Mouse (Mus musculus) heart, embryonic 10.5 days (tissue): ENCODE measurements at regions not wholly inside any gene's neighbourhood (a gene's known extent, or its start where the extent isn't known, plus 50 kb on each side); places are given as distances from the start of the nearest gene placed in this dataset.
"Not testable (repeated sequence)": the region's sequence is repeated elsewhere in the genome, so short reads cannot be mapped to it uniquely, and the experiment has no call there.

Experiments
- DNase-seq: peaks from one replicate; pipeline ENCODE4 v3.0.0-alpha.2; 2017; ENCODE audit warnings: low spot score
- H3K27ac ChIP-seq: fragments of 300-500 bp; sonication (generic); 2 replicates; pipeline ENCODE4 v1.5.1; 2016; ENCODE audit warnings: mild to moderate bottlenecking
- H3K27me3 ChIP-seq: fragments of 300-500 bp; sonication (generic); 2 replicates; pipeline ENCODE4 v1.6.1; 2016; ENCODE audit warnings: mild to moderate bottlenecking; ENCODE audit not compliant: poor library complexity, insufficient read depth, severe bottlenecking
- H3K36me3 ChIP-seq: fragments of 300-500 bp; sonication (generic); 2 replicates; pipeline ENCODE4 v1.6.1; 2016; ENCODE audit warnings: mild to moderate bottlenecking, moderate library complexity
- H3K4me1 ChIP-seq: fragments of 300-500 bp; sonication (generic); 2 replicates; pipeline ENCODE4 v1.6.1; 2016; ENCODE audit warnings: mild to moderate bottlenecking
- H3K4me3 ChIP-seq: fragments of 300-500 bp; sonication (generic); 2 replicates; pipeline ENCODE4 v1.5.1; 2016; ENCODE audit warnings: mild to moderate bottlenecking, moderate library complexity
- H3K9me3 ChIP-seq: fragments of 300-500 bp; sonication (generic); 2 replicates; pipeline ENCODE4 v1.6.1; 2016; ENCODE audit warnings: mild to moderate bottlenecking, moderate library complexity
- WGBS: fragments of 180-500 bp; shearing (Covaris S2); methylation state at CpG from one replicate; pipeline ENCODE4 v1.1.7; 2016; 5-methylcytosine and 5-hydroxymethylcytosine counted together

DNA sequence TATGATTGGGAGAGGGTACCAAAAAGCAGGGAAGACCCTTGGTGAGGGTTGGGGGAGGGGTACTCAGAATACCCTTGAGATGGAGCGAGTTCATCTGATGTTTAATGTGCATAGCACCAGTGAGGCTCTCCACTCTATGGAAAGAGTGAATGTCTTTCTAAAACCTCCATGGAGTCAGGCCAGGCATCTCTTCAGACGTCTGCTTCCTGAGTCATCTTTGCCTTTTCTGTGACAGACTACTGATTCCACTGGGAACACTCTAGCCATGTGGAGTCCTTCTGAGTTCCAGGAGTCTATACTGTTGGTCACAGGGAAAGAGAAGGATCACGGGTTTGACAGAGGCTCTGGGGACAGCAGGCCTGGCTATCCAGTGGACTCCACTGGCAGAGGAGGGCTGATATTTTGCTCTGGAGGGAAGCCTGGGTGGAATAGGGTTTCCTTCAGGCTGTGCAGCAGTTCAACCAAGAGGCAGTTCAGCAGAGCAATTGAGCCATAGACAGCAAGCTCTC is 169.9 kb downstream of the Bcl2l11 start:
- 44% methylated on average over 3 of the region's 3 CpGs for WGBS
- Histone ChIP-seq H3K27ac (no peak overlapping the region), H3K4me3 (no peak overlapping the region), H3K4me1 (peaks cover 36% of the 10 kb centered on the region), H3K27me3 (no peaks in the 10 kb centered on the region), H3K9me3 (no peaks in the 10 kb centered on the region), H3K36me3 (peaks cover 3% of the 10 kb centered on the region; the same call in 1 of the 2 replicates)
- DNase-seq = no peak

DNA sequence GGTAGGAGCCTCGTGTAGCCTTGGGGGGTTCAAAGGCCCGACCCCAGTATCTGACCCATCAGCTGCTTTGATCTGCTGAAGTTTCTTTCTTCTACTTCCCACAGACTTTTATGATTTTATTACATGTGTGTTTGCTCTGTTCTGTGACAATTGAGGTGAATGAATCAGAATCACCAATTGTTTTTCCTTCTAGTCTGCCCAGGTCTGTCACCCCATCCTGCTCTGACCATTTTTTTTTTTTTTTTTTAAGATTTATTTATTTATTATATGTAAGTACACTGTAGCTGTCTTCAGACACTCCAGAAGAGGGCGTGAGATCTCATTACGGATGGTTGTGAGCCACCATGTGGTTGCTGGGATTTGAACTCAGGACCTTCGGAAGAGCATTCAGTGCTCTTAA is 170.6 kb downstream of the Bcl2l11 start:
- H3K9me3 ChIP-seq, H3K27ac ChIP-seq, DNase-seq, H3K27me3 ChIP-seq, H3K36me3 ChIP-seq, H3K4me3 ChIP-seq: not testable (repeated sequence)
- peaks cover 42% of the 10 kb centered on the region for H3K4me1 ChIP-seq
- 63% methylated on average over 5 of the region's 5 CpGs for WGBS

DNA sequence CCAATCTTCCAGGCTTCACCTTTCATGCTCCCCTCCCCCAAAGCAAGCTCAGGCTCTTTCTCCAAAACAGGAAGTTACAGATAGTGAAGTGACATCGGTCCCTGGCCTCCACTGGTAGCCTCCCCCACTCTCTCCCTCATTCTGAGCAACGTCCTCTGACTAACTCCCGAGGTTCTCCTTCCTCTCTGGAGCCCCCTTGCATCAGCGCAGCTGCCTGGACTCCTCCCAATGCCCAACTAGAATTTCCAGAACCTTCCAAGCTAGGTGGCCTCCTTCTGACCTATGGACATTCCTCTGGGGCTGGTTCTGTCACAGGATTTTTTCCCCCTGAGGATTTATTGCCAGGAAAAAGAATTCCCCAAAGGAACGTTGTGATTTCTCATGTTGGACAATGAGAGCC is 171.1 kb downstream of the Bcl2l11 start:
- peak overlapping the region; percentile 67 for H3K27ac ChIP-seq
- no peak for DNase-seq
- WGBS = 22% methylated on average over 5 of the region's 5 CpGs
- H3K27me3 ChIP-seq = no peaks in the 10 kb centered on the region
- no peaks in the 10 kb centered on the region for H3K36me3 ChIP-seq
- H3K4me1 ChIP-seq = peaks cover 46% of the 10 kb centered on the region
- H3K4me3 ChIP-seq = no peak overlapping the region
- H3K9me3 ChIP-seq = no peaks in the 10 kb centered on the region

DNA sequence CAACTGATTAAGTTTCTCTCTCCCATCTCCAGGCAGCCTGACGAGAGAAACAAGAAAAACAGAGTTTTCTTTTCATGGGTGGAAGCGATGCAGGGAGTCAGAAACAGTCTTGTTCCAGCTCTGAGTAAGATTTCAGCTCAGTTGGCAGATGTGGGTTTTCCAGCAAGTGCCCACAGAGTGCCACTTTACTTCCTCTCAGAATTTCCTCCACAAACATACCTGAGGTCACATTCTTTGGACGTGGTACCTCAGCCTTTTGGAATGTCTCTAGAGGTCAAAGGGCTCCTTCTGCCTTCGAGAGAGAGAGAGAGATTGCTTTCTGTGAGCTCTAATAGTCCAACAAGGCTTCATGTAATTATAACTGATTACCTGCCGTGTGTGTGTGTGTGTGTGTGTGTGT is 172.0 kb downstream of the Bcl2l11 start:
- Histone ChIP-seq H3K27ac (0 out of 2 replicates have a peak overlapping the region, but pooled peaks have one; percentile 67), H3K4me1 (peaks cover 52% of the 10 kb centered on the region), H3K9me3 (no peaks in the 10 kb centered on the region), H3K36me3 (no peaks in the 10 kb centered on the region), H3K27me3 (no peaks in the 10 kb centered on the region), H3K4me3 (no peak overlapping the region)
- 64% methylated on average over 5 of the region's 5 CpGs for WGBS
- no peak for DNase-seq

DNA sequence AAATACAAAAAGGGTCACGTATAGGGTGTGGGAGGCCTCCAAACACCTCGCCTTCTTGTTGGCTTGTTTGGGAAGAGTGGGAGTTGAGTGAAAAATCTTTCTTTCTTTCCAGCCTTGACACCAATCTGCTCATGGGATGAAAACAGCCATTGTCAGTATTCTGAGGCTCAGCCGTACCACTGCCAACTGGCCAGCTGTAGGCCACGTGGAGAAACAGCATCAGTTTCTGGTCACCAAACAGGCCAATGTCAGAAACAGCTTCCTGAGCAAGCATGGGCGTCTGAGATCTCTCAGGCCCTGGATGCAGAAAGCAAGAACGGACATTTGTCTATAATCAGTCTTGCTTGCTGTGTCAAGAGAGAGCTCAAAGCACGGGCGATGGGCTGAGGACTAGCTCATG is 173.2 kb downstream of the Bcl2l11 start:
- no peak for DNase-seq
- H3K36me3 ChIP-seq = no peaks in the 10 kb centered on the region
- 90% methylated on average over 8 of the region's 8 CpGs for WGBS

DNA sequence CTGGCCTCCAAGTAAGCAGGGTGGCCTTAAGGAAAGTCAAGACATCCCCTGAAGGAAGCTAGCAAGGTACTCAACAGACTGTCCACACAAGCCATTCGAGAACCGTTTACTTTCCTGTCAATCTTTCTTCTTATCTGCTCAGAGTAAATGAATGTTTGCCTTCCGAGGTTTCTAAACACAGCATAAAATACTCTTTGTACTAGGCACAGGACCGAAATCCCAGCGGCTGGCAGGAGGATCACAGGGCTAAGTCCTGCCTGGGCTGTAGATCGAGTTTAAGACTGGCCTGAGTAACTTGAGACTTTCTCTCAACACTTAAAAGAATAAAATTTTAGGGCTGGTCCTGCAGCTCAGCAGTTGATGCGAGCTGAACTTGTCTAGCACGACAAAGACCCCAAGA is 175.9 kb downstream of the Bcl2l11 start:
- no peak overlapping the region for H3K27ac ChIP-seq
- no peaks in the 10 kb centered on the region for H3K9me3 ChIP-seq
- no peak for DNase-seq
- WGBS = 18% methylated on average over 8 of the region's 8 CpGs
- no peaks in the 10 kb centered on the region for H3K36me3 ChIP-seq
- H3K27me3 ChIP-seq = no peaks in the 10 kb centered on the region
- H3K4me3 ChIP-seq = no peak overlapping the region
- peaks cover 40% of the 10 kb centered on the region for H3K4me1 ChIP-seq

More for the DNA sequence above, 173.2 kb downstream of the Bcl2l11 start:
- no peaks in the 10 kb centered on the region for H3K9me3 ChIP-seq
- no peak overlapping the region for H3K27ac ChIP-seq
- no peak overlapping the region for H3K4me3 ChIP-seq
- no peaks in the 10 kb centered on the region for H3K27me3 ChIP-seq
- peaks cover 50% of the 10 kb centered on the region for H3K4me1 ChIP-seq

DNA sequence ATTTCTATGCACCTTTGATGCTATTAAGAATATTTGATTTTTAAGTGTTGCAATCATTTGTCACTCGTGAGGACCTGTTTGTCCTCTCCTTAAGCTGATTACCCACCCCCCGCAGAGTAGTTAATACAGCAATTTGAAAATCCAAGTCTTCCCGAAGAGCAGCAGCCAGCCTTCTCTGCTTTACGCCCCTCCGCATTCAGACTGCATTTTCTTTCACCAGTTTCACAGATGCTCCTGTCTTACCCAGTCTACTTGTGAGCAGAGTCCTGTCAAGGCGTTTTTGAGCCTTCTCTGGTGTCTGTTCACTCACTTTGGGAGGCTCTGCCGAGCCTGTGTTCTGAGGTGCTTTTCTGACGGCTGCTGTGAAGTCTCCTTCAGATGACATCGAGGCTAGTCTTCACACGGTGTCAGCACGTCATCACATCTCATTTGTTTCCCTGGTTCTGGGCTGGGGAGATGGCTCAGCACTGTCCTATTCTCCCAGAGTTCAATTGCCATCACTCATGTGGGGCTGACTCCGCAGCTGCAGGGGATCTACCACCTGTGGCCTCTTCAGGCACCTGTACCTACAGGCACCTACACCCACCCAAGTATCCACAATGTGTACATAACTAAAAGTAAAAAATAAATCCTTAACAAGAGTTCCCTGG is 178.3 kb downstream of the Bcl2l11 start:
- 17% methylated on average over 12 of the region's 12 CpGs for whole genome bisulfite sequencing
- Histone ChIP-seq H3K9me3 (no peaks in the 10 kb centered on the region), H3K27me3 (no peaks in the 10 kb centered on the region), H3K4me3 (no peak overlapping the region), H3K36me3 (no peaks in the 10 kb centered on the region), H3K27ac (peak overlapping the region; percentile 16; the same call in 1 of the 2 replicates), H3K4me1 (peaks cover 34% of the 10 kb centered on the region)
- DNase-seq = no peak

DNA sequence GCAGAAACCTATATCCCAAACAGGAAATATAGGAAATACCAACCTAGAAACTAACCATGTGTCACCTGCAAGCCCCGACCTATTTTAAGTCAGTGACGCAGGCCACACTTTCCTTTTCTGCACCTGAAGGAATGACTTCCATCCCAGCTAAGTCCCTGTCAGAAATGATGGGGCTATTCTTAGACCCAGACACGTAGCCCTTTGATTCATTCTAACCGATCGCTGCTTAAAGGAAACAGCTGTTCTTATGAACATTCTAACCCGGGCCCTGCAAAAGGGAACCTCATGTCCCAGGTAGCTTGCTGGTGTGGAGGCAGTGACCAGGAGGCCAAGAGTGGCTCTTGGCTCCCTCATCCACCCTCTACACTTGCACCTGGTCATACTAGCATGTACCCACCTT is 180.9 kb downstream of the Bcl2l11 start:
- DNase-seq = no peak
- H3K4me3 ChIP-seq = no peak overlapping the region
- no peaks in the 10 kb centered on the region for H3K36me3 ChIP-seq
- peak overlapping the region; percentile 2; the same call in 1 of the 2 replicates for H3K27ac ChIP-seq
- peaks cover 34% of the 10 kb centered on the region for H3K4me1 ChIP-seq
- no peaks in the 10 kb centered on the region for H3K9me3 ChIP-seq
- WGBS = 55% methylated on average over 6 of the region's 6 CpGs
- no peaks in the 10 kb centered on the region for H3K27me3 ChIP-seq

DNA sequence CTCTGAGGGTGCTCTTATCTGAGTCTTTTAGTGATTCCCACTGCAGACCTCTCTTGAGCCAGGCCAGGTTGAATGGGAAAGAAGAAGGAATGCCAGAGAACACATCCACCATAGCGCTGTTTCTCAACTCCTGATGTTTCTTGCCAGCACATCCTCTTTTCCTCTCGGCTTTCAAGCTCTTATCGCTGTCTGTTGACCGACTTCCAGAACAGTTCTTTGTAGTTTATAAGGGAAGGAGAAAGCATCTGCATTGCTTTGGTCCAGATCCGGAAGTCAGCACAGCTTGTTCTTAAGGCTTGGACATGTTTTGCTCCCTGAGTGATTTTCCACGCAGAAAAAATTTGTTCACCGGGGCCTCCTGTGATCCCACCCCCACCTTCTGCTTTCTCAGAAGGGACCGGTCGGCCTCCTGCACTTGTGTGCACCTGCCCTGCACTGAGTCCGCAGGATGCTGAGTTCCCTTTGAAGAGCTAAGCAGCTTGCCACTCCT is 183.7 kb downstream of the Bcl2l11 start:
- Histone ChIP-seq H3K4me1 (peaks cover 44% of the 10 kb centered on the region), H3K27ac (0 out of 2 replicates have a peak overlapping the region, but pooled peaks have one; percentile 22), H3K9me3 (no peaks in the 10 kb centered on the region), H3K36me3 (no peaks in the 10 kb centered on the region), H3K27me3 (no peaks in the 10 kb centered on the region), H3K4me3 (no peak overlapping the region)
- 26% methylated on average over 10 of the region's 10 CpGs for WGBS
- peak; percentile 63 for DNase-seq

DNA sequence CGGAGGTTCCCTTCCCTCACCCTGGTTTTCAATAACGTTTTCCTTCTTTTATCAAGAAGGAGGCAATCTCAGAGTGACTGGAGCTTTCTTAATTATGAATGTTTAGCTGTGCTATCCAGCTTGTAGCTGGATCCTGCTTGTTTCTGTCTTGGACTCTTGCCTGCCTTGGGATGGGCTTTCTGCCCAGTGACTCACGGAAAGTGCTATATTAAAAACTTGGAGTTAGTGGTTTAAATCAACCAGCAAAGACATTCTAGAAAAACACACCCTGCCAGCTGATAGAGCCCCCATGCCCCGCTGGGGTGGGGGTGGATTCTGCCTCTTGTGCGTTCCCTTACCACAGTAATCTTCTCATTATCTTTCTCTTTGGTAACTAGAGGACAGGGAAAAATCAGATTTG is 184.2 kb downstream of the Bcl2l11 start:
- Histone ChIP-seq H3K27ac (0 out of 2 replicates have a peak overlapping the region, but pooled peaks have one; percentile 22), H3K36me3 (no peaks in the 10 kb centered on the region), H3K9me3 (no peaks in the 10 kb centered on the region), H3K4me3 (no peak overlapping the region), H3K27me3 (no peaks in the 10 kb centered on the region), H3K4me1 (peaks cover 44% of the 10 kb centered on the region)
- WGBS = 33% methylated on average over 5 of the region's 5 CpGs
- no peak for DNase-seq

DNA sequence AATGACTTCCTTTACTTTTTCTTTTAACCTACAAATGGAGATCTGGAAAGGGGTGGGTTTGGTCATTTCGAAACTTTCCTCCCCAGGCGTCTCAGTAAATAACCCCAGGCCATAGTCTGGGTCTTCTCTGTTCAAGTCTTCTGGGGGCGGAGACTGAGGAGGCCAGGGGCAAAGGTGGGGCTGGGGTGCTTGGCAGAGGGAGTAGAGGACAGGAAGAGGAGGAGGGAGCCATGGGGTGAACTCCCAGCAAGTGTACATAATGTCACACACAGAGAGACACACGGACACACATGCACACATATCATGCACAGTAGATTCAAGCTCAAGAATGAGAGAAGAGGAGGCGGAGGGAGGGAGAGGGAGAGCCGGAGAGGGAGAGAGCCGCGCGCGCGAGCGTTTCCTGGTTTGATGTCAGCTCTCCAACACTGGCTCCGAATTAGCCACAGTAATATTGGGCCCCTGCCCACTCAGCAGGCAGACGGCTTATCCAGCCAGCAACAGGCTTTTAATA is 186.3 kb downstream of the Bcl2l11 start:
- H3K4me1 ChIP-seq = peaks cover 36% of the 10 kb centered on the region
- no peaks in the 10 kb centered on the region for H3K27me3 ChIP-seq
- peak overlapping the region; percentile 44 for H3K4me3 ChIP-seq
- 6% methylated on average over 14 of the region's 14 CpGs for WGBS
- peak; percentile 77 for DNase-seq
- peak overlapping the region; percentile 87 for H3K27ac ChIP-seq
- H3K36me3 ChIP-seq = no peaks in the 10 kb centered on the region
- no peaks in the 10 kb centered on the region for H3K9me3 ChIP-seq

DNA sequence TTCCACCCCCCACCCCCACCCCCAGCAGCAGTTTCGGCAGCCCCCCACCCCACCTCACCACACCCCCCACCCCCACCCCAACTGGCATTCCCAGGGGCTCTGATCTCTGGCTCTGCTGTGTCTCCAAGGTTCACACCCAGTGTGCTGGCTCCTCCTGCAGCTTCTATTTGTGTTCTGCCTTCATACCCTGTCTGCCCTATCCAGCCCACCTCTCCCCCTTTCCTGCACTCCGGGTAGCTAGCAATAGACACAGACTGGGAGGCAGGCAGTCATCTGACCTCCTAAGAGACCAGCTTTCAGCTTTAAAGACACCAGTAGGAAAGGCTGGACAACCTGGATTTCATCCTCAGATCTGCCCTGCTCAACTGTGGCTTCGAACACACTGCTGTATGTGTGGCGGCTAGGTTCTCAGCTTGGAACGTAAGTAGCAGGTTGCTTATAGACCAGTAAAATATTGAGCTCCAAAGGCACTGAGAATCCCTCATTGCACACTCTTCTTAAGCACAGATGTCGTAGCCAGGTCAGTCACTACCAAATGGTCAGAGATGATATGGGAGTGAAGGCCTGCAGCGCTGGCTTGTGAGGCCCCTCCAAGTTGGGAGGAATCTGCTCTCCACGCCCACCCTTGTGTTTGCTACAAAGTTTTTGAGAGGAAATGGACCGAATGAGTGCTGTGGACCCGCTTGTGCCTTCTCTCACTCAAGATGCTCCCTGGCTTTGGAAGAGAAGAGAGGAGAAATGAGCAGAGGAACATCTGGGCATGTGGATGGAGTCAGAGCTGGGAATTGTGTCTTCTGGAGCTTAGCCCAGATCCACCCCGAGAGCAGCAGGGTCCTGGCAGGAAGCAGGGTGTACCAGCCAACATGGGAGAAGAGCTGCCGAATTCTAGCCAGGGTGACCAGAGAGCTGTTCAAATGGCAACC is 187.1 kb downstream of the Bcl2l11 start:
- peaks cover 36% of the 10 kb centered on the region for H3K4me1 ChIP-seq
- H3K27me3 ChIP-seq = no peaks in the 10 kb centered on the region
- H3K27ac ChIP-seq = peak overlapping the region; percentile 87
- no peaks in the 10 kb centered on the region for H3K36me3 ChIP-seq
- H3K9me3 ChIP-seq = no peaks in the 10 kb centered on the region
- H3K4me3 ChIP-seq = peak overlapping the region; percentile 44
- DNase-seq = no peak
- WGBS = 48% methylated on average over 12 of the region's 12 CpGs

DNA sequence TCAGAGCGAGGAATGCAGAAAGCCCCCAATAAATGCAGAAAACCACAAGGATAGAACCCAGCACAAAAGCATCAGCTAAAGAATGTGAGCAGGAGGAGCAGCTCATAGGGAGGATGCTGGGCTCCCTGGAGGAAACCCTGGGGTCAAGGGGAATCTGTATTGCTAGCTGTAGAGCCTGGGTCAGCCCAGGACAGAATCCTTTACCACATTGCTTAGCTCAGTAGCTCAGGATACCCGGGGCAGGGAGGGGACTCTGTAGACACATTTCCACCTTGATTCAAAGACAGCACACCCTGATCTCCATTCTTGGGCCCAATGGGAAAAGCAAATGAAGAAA is 187.7 kb downstream of the Bcl2l11 start:
- DNase-seq = no peak
- 51% methylated on average over 2 of the region's 2 CpGs for WGBS
- H3K4me1 ChIP-seq = peaks cover 42% of the 10 kb centered on the region
- no peaks in the 10 kb centered on the region for H3K36me3 ChIP-seq
- no peaks in the 10 kb centered on the region for H3K27me3 ChIP-seq
- no peaks in the 10 kb centered on the region for H3K9me3 ChIP-seq
- peak overlapping the region; percentile 87; the same call in 1 of the 2 replicates for H3K27ac ChIP-seq
- no peak overlapping the region for H3K4me3 ChIP-seq
